Mouse (Mus musculus) midbrain, embryonic 12.5 days (tissue): Measurements from ENCODE around the gene Ccdc152. TPM values are rescaled to one million over a fixed set of nuclear protein-coding genes. Genes with fewer than 3 reads are reported as not detected.

Experiments used
- ATAC-seq: fragments of 200-750 bp; cut with Nextera tagmentation; 2 replicates; pipeline ENCODE4 v1.8.0; 2017; ENCODE audit warnings: low read depth, moderate TSS enrichment, moderate library complexity; ENCODE audit not compliant: low FRiP score
- H3K27ac ChIP-seq: fragments of 300-500 bp; sonication (generic); replicated peaks from 2 replicates; pipeline ENCODE4 v1.5.1; 2016; ENCODE audit warnings: mild to moderate bottlenecking
- H3K27me3 ChIP-seq: fragments of 300-500 bp; sonication (generic); 2 replicates; pipeline ENCODE4 v1.6.1; 2016; ENCODE audit warnings: mild to moderate bottlenecking
- H3K36me3 ChIP-seq: fragments of 300-500 bp; sonication (generic); 2 replicates; pipeline ENCODE4 v1.6.1; 2016
- H3K4me1 ChIP-seq: fragments of 300-500 bp; sonication (generic); 2 replicates; pipeline ENCODE4 v1.6.1; 2016
- H3K4me2 ChIP-seq: fragments of 300-500 bp; sonication (generic); replicated peaks from 2 replicates; pipeline ENCODE4 v1.6.1; 2016; ENCODE audit warnings: mild to moderate bottlenecking, moderate library complexity
- H3K4me3 ChIP-seq: fragments of 300-500 bp; sonication (generic); 2 replicates; pipeline ENCODE4 v1.5.1; 2016; ENCODE audit warnings: mild to moderate bottlenecking
- H3K9ac ChIP-seq: fragments of 300-500 bp; sonication (generic); replicated peaks from 2 replicates; pipeline ENCODE4 v1.6.1; 2016; ENCODE audit warnings: mild to moderate bottlenecking, moderate library complexity
- H3K9me3 ChIP-seq: fragments of 300-500 bp; sonication (generic); 2 replicates; pipeline ENCODE4 v1.6.1; 2016; ENCODE audit warnings: mild to moderate bottlenecking
- WGBS: fragments of 180-500 bp; shearing (Covaris S2); methylation state at CpG from one replicate; pipeline ENCODE4 v1.1.7; 2016; 5-methylcytosine and 5-hydroxymethylcytosine counted together
- polyA plus RNA-seq: library from polyadenylated mRNA; unstranded; fragments of >200 nt; fragmentation: Nextera tagmentation; extraction: Ambion mirVana; gene quantifications from 2 replicates; pipeline ENCODE4 v1.2.1, GENCODE M21; 2016

The Ccdc152 gene
- polyA plus RNA-seq, 1 experiment from 2014 or later, result 0.22 TPM

GRCm38 (mm10) chr15:3312937-3313336 lies 9.6 kb upstream of the Ccdc152 start:
- H3K27me3 ChIP-seq, result no peaks in the 10 kb centered on the region
- no peak overlapping the region for H3K4me2 ChIP-seq

GRCm38 (mm10) chr15:3309856-3310255 lies 6.5 kb upstream of the Ccdc152 start:
- 89% methylated on average over 3 of the region's 3 CpGs for WGBS

More at GRCm38 (mm10) chr15:3312937-3313336, 9.6 kb upstream of the Ccdc152 start:
- H3K9ac ChIP-seq, result no peak overlapping the region
- H3K4me3 ChIP-seq, result no peak overlapping the region
- H3K9me3 ChIP-seq, result no peaks in the 10 kb centered on the region
- no peak for ATAC-seq
- H3K4me1 ChIP-seq, result no peaks in the 10 kb centered on the region
- H3K36me3 ChIP-seq, result no peaks in the 10 kb centered on the region
- no peak overlapping the region for H3K27ac ChIP-seq

GRCm38 (mm10) chr15:3300361-3301100 lies 2.8 kb downstream of the Ccdc152 start:
- Histone ChIP-seq H3K36me3 (no peaks in the 10 kb centered on the region), H3K9me3 (no peaks in the 10 kb centered on the region), H3K4me2 (no peak overlapping the region), H3K27me3 (no peaks in the 10 kb centered on the region), H3K9ac (no peak overlapping the region), H3K27ac (no peak overlapping the region), H3K4me1 (no peaks in the 10 kb centered on the region), H3K4me3 (no peak overlapping the region)
- ATAC-seq, result no peak
- 84% methylated on average over 4 of the region's 4 CpGs for WGBS

More at GRCm38 (mm10) chr15:3309856-3310255, 6.5 kb upstream of the Ccdc152 start:
- Histone ChIP-seq H3K9me3 (no peaks in the 10 kb centered on the region), H3K4me3 (no peak overlapping the region), H3K9ac (no peak overlapping the region), H3K4me1 (no peaks in the 10 kb centered on the region), H3K27me3 (no peaks in the 10 kb centered on the region), H3K27ac (no peak overlapping the region), H3K4me2 (no peak overlapping the region), H3K36me3 (no peaks in the 10 kb centered on the region)
- no peak for ATAC-seq

- no peak for ATAC-seq
Measured at GRCm38 (mm10) chr15:3297615-3298014, 5.7 kb downstream of the Ccdc152 start.

GRCm38 (mm10) chr15:3295986-3296385 lies 7.3 kb downstream of the Ccdc152 start:
- Histone ChIP-seq H3K27me3 (no peaks in the 10 kb centered on the region), H3K4me1 (no peaks in the 10 kb centered on the region), H3K4me2 (no peak overlapping the region), H3K4me3 (no peak overlapping the region), H3K27ac (no peak overlapping the region), H3K9ac (no peak overlapping the region), H3K36me3 (no peaks in the 10 kb centered on the region), H3K9me3 (no peaks in the 10 kb centered on the region)
- ATAC-seq, result no peak
- WGBS, result 91% methylated on average over 1 of the region's 1 CpGs

More at GRCm38 (mm10) chr15:3297615-3298014, 5.7 kb downstream of the Ccdc152 start:
- H3K27ac ChIP-seq, result no peak overlapping the region
- no peak overlapping the region for H3K4me3 ChIP-seq
- no peak overlapping the region for H3K9ac ChIP-seq
- no peaks in the 10 kb centered on the region for H3K36me3 ChIP-seq
- H3K9me3 ChIP-seq, result no peaks in the 10 kb centered on the region
- 83% methylated on average over 8 of the region's 8 CpGs for WGBS
- no peaks in the 10 kb centered on the region for H3K27me3 ChIP-seq
- no peak overlapping the region for H3K4me2 ChIP-seq
- no peaks in the 10 kb centered on the region for H3K4me1 ChIP-seq

GRCm38 (mm10) chr15:3293477-3293876 lies 9.8 kb downstream of the Ccdc152 start:
- Histone ChIP-seq H3K9ac (no peak overlapping the region), H3K27me3 (no peaks in the 10 kb centered on the region), H3K4me2 (no peak overlapping the region), H3K36me3 (no peaks in the 10 kb centered on the region), H3K9me3 (no peaks in the 10 kb centered on the region), H3K4me1 (no peaks in the 10 kb centered on the region), H3K4me3 (no peak overlapping the region), H3K27ac (no peak overlapping the region)
- ATAC-seq, result no peak
- 64% methylated on average over 1 of the region's 1 CpGs for WGBS

GRCm38 (mm10) chr15:3290435-3290834 lies 12.9 kb downstream of the Ccdc152 start:
- no peak for ATAC-seq
- no peak overlapping the region for H3K27ac ChIP-seq
- 82% methylated on average over 3 of the region's 3 CpGs for WGBS
- no peaks in the 10 kb centered on the region for H3K4me1 ChIP-seq
- no peak overlapping the region for H3K4me3 ChIP-seq
- no peaks in the 10 kb centered on the region for H3K27me3 ChIP-seq
- H3K9ac ChIP-seq, result no peak overlapping the region
- no peak overlapping the region for H3K4me2 ChIP-seq
- no peaks in the 10 kb centered on the region for H3K9me3 ChIP-seq
- no peaks in the 10 kb centered on the region for H3K36me3 ChIP-seq

GRCm38 (mm10) chr15:3286032-3286431 lies 17.3 kb downstream of the Ccdc152 start:
- H3K9me3 ChIP-seq, result no peaks in the 10 kb centered on the region
- H3K4me1 ChIP-seq, result no peaks in the 10 kb centered on the region
- no peak overlapping the region for H3K4me2 ChIP-seq
- no peak for ATAC-seq
- no peaks in the 10 kb centered on the region for H3K36me3 ChIP-seq
- H3K27ac ChIP-seq, result no peak overlapping the region
- no peaks in the 10 kb centered on the region for H3K27me3 ChIP-seq
- H3K4me3 ChIP-seq, result no peak overlapping the region
- no peak overlapping the region for H3K9ac ChIP-seq

- no peaks in the 10 kb centered on the region for H3K4me1 ChIP-seq
- H3K9me3 ChIP-seq, result no peaks in the 10 kb centered on the region
- no peak overlapping the region for H3K4me2 ChIP-seq
- WGBS, result 54% methylated on average over 1 of the region's 1 CpGs
- no peak for ATAC-seq
- no peak overlapping the region for H3K27ac ChIP-seq
- no peak overlapping the region for H3K9ac ChIP-seq
- H3K4me3 ChIP-seq, result no peak overlapping the region
- no peaks in the 10 kb centered on the region for H3K27me3 ChIP-seq
- H3K36me3 ChIP-seq, result no peaks in the 10 kb centered on the region
Measured at GRCm38 (mm10) chr15:3281737-3282136, 21.6 kb downstream of the Ccdc152 start.

GRCm38 (mm10) chr15:3281216-3281615 lies 22.1 kb downstream of the Ccdc152 start:
- no peak overlapping the region for H3K4me2 ChIP-seq
- no peak overlapping the region for H3K9ac ChIP-seq
- no peaks in the 10 kb centered on the region for H3K36me3 ChIP-seq
- H3K4me1 ChIP-seq, result no peaks in the 10 kb centered on the region
- H3K27ac ChIP-seq, result no peak overlapping the region
- no peaks in the 10 kb centered on the region for H3K27me3 ChIP-seq
- H3K9me3 ChIP-seq, result no peaks in the 10 kb centered on the region
- no peak overlapping the region for H3K4me3 ChIP-seq
- no peak for ATAC-seq

GRCm38 (mm10) chr15:3279242-3279641 lies 24.1 kb downstream of the Ccdc152 start:
- Histone ChIP-seq H3K4me3 (no peak overlapping the region), H3K4me1 (no peaks in the 10 kb centered on the region), H3K36me3 (no peaks in the 10 kb centered on the region), H3K27ac (no peak overlapping the region), H3K27me3 (no peaks in the 10 kb centered on the region), H3K9ac (no peak overlapping the region), H3K9me3 (no peaks in the 10 kb centered on the region), H3K4me2 (no peak overlapping the region)
- ATAC-seq, result no peak
- WGBS, result 80% methylated on average over 7 of the region's 7 CpGs

GRCm38 (mm10) chr15:3277391-3277790 lies 25.9 kb downstream of the Ccdc152 start:
- Histone ChIP-seq H3K36me3 (no peaks in the 10 kb centered on the region), H3K9me3 (no peaks in the 10 kb centered on the region), H3K4me2 (no peak overlapping the region), H3K4me1 (no peaks in the 10 kb centered on the region), H3K27me3 (no peaks in the 10 kb centered on the region), H3K4me3 (no peak overlapping the region), H3K27ac (no peak overlapping the region), H3K9ac (no peak overlapping the region)
- 95% methylated on average over 2 of the region's 2 CpGs for WGBS
- ATAC-seq, result no peak

GRCm38 (mm10) chr15:3273191-3273590 lies 30.1 kb downstream of the Ccdc152 start:
- no peaks in the 10 kb centered on the region for H3K27me3 ChIP-seq
- no peak overlapping the region for H3K9ac ChIP-seq
- no peak overlapping the region for H3K27ac ChIP-seq
- H3K9me3 ChIP-seq, result no peaks in the 10 kb centered on the region
- peaks cover 8% of the 10 kb centered on the region; the same call in 1 of the 2 replicates for H3K4me1 ChIP-seq
- H3K4me3 ChIP-seq, result no peak overlapping the region
- WGBS, result 59% methylated on average over 1 of the region's 1 CpGs
- no peaks in the 10 kb centered on the region for H3K36me3 ChIP-seq
- H3K4me2 ChIP-seq, result no peak overlapping the region
- no peak for ATAC-seq
